Mouse (Mus musculus) stomach, embryonic 14.5 days (tissue): ENCODE measurements around the gene Tfap2d. TPM values are rescaled to one million over a fixed set of nuclear protein-coding genes. Genes with fewer than 3 reads are reported as not detected.

ENCODE experiments used
- ATAC-seq: fragments of 200-750 bp; cut with Nextera tagmentation; 2 replicates; pipeline ENCODE4 v1.8.0; 2017; ENCODE audit warnings: low read depth, moderate TSS enrichment; ENCODE audit not compliant: insufficient number of reproducible peaks, insufficient read depth, low FRiP score
- H3K27ac ChIP-seq: fragments of 300-500 bp; sonication (generic); 2 replicates; pipeline ENCODE4 v1.5.1; 2014; ENCODE audit warnings: mild to moderate bottlenecking, low read length, moderate library complexity, mixed read lengths
- H3K27me3 ChIP-seq: fragments of 300-500 bp; sonication (generic); 2 replicates; pipeline ENCODE4 v1.6.1; 2014; ENCODE audit warnings: low read length, control low read depth, mixed read lengths; ENCODE audit not compliant: control insufficient read depth, insufficient read depth
- H3K36me3 ChIP-seq: fragments of 300-500 bp; sonication (generic); 2 replicates; pipeline ENCODE4 v1.6.1; 2014; ENCODE audit warnings: mild to moderate bottlenecking, control low read depth, low read length, moderate library complexity, mixed read lengths; ENCODE audit not compliant: control insufficient read depth, insufficient read depth
- H3K4me1 ChIP-seq: fragments of 300-500 bp; sonication (generic); 2 replicates; pipeline ENCODE4 v1.6.1; 2014; ENCODE audit warnings: low read length, control low read depth, mixed read lengths; ENCODE audit not compliant: control insufficient read depth, insufficient read depth
- H3K4me2 ChIP-seq: fragments of 300-500 bp; sonication (generic); replicated peaks from 2 replicates; pipeline ENCODE4 v1.6.1; 2014; ENCODE audit warnings: low read depth, low read length, control low read depth
- H3K4me3 ChIP-seq: fragments of 300-500 bp; sonication (generic); 2 replicates; pipeline ENCODE4 v1.5.1; 2014; ENCODE audit warnings: low read depth, low read length, control low read depth
- H3K9ac ChIP-seq: fragments of 300-500 bp; sonication (generic); replicated peaks from 2 replicates; pipeline ENCODE4 v1.6.1; 2014; ENCODE audit warnings: low read depth, mild to moderate bottlenecking, control low read depth, low read length, moderate library complexity, mixed read lengths
- H3K9me3 ChIP-seq: fragments of 300-500 bp; sonication (generic); 2 replicates; pipeline ENCODE4 v1.6.1; 2016; ENCODE audit warnings: low read depth, low read length, control low read depth; ENCODE audit not compliant: control insufficient read depth
- WGBS: fragments of 180-500 bp; shearing (Covaris S2); extraction: QIAGEN DNeasy Blood & Tissue Kit; methylation state at CpG from one replicate; pipeline ENCODE4 v1.1.7; 2014; 5-methylcytosine and 5-hydroxymethylcytosine counted together
- polyA plus RNA-seq: library from polyadenylated mRNA; unstranded; fragments of >200 nt; fragmentation: Nextera tagmentation; extraction: Ambion mirVana; gene quantifications from 2 replicates; pipeline ENCODE4 v1.2.1, GENCODE M21; 2014

The Tfap2d gene
- polyA plus RNA-seq, 1 experiment from 2014 or later: not detected

- H3K4me1 ChIP-seq: 0 out of 2 replicates have a peak, but pooled peaks cover 2% of the 10 kb centered on the region
- H3K9me3 ChIP-seq: no peaks in the 10 kb centered on the region
- no peak overlapping the region for H3K4me2 ChIP-seq
- H3K4me3 ChIP-seq: no peak overlapping the region
- no peaks in the 10 kb centered on the region for H3K36me3 ChIP-seq
- H3K27ac ChIP-seq: no peak overlapping the region
- H3K27me3 ChIP-seq: peaks cover 33% of the 10 kb centered on the region
- no peak overlapping the region for H3K9ac ChIP-seq
- ATAC-seq: no peak
- 2% methylated on average over 4 of the region's 4 CpGs for WGBS
Observed at GRCm38 (mm10) chr1:19207611-19208010, 104.8 kb downstream of the Tfap2d start.

GRCm38 (mm10) chr1:19208641-19209358 lies 106.0 kb downstream of the Tfap2d start, which contains the start of gene Tfap2b:
Tfap2b (plus strand) TSS chr1:19208914.
- WGBS: 3% methylated on average over 26 of the region's 26 CpGs
- no peaks in the 10 kb centered on the region for H3K9me3 ChIP-seq
- no peak for ATAC-seq
- H3K27ac ChIP-seq: no peak within 1 kb of the TSS
- H3K4me2 ChIP-seq: peak within 1 kb of the TSS; percentile 29
- H3K4me3 ChIP-seq: peak within 1 kb of the TSS; percentile 7
- H3K36me3 ChIP-seq: no peaks in the 10 kb centered on the region
- peaks cover 38% of the 10 kb centered on the region for H3K27me3 ChIP-seq
- 0 out of 2 replicates have a peak, but pooled peaks cover 2% of the 10 kb centered on the region for H3K4me1 ChIP-seq
- H3K9ac ChIP-seq: no peak within 1 kb of the TSS

DNA sequence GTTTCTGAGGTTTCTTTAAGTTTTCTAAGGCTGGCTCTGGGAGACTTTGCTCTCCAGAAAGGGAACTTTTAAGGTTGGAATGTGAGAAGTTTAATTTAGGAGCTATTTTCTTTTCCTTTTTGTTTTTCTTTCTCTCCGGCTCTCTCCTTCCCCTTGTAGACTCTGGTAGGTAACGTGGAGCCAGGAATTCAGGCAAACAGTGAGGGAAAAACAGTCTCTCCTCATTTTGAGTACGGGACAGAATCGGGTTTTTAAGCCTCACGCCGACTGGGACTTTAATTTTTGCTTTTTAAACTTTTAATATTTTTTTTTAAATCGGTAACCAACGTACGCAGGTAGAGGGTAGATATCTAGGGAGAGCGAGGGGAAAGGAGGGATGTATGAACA lies 106.5 kb downstream of the Tfap2d start:
- peaks cover 44% of the 10 kb centered on the region for H3K27me3 ChIP-seq
- WGBS: 1% methylated on average over 10 of the region's 10 CpGs
- no peak for ATAC-seq
- no peak overlapping the region for H3K27ac ChIP-seq
- H3K4me2 ChIP-seq: no peak overlapping the region; the same call in 1 of the 2 replicates
- no peaks in the 10 kb centered on the region for H3K36me3 ChIP-seq
- H3K9ac ChIP-seq: no peak overlapping the region
- H3K4me3 ChIP-seq: peak overlapping the region; percentile 7; the same call in 1 of the 2 replicates
- H3K4me1 ChIP-seq: peaks cover 2% of the 10 kb centered on the region; the same call in 1 of the 2 replicates
- no peaks in the 10 kb centered on the region for H3K9me3 ChIP-seq

DNA sequence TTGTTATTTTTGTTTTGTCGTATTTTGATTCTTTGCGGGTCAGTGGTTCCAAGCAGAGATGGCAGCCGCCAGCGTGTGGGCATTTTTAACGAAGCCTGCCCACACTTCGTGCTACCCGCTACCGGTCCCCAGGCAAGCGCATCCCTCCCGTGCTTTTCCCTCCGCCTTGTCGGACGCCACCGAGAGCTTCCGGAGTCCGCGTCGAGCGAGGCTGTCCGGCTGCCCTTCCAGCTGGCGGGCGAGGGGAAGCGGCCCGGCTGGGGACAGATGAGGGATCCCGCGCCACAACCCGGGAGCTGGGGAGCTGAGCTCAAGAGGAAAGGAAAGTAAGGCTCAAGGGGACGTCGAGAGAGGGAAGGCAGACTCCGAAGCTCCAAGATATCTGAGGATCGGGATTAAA lies 107.0 kb downstream of the Tfap2d start:
- Histone ChIP-seq H3K4me1 (peaks cover 2% of the 10 kb centered on the region; the same call in 1 of the 2 replicates), H3K9me3 (no peaks in the 10 kb centered on the region), H3K4me3 (peak overlapping the region; percentile 7), H3K27me3 (peaks cover 47% of the 10 kb centered on the region), H3K9ac (no peak overlapping the region), H3K4me2 (peak overlapping the region; percentile 29), H3K27ac (no peak overlapping the region), H3K36me3 (no peaks in the 10 kb centered on the region)
- WGBS: under 1% methylated on average over 31 of the region's 31 CpGs
- no peak for ATAC-seq

- peaks cover 2% of the 10 kb centered on the region; the same call in 1 of the 2 replicates for H3K4me1 ChIP-seq
- H3K27ac ChIP-seq: no peak overlapping the region
- H3K4me2 ChIP-seq: peak overlapping the region; percentile 29
- no peaks in the 10 kb centered on the region for H3K9me3 ChIP-seq
- H3K9ac ChIP-seq: no peak overlapping the region
- H3K4me3 ChIP-seq: peak overlapping the region; percentile 7
- no peaks in the 10 kb centered on the region for H3K36me3 ChIP-seq
- H3K27me3 ChIP-seq: peaks cover 53% of the 10 kb centered on the region
- WGBS: 1% methylated on average over 30 of the region's 30 CpGs
- 0 out of 2 replicates have a peak, but pooled peaks have one; percentile 46 for ATAC-seq
Observed at GRCm38 (mm10) chr1:19210215-19211032, 107.6 kb downstream of the Tfap2d start.

DNA sequence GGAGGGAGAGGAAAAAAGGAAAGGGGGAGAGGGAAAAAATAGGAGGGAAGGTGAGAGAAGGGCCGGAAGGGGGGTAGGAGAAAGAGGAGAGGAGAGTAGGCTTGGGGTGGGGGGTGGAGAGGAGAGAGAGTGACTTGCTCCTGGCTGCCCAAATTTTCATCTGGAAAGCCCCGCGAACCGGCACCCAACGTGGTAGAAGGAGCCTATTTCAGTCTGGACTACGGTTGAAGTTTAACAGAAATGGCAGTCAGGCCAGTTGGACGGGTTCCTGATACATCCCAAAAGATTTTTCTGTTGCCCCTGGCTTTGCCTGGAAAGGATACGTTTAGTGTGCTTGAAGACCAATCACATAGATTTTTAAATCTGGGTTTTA lies 108.2 kb downstream of the Tfap2d start:
- no peak for ATAC-seq
- H3K4me3 ChIP-seq: no peak overlapping the region

GRCm38 (mm10) chr1:19211546-19212154 lies 108.8 kb downstream of the Tfap2d start:
- H3K9me3 ChIP-seq: no peaks in the 10 kb centered on the region
- H3K4me3 ChIP-seq: no peak overlapping the region
- H3K27me3 ChIP-seq: peaks cover 65% of the 10 kb centered on the region
- H3K4me2 ChIP-seq: no peak overlapping the region
- no peak for ATAC-seq
- no peaks in the 10 kb centered on the region for H3K36me3 ChIP-seq
- no peak overlapping the region for H3K9ac ChIP-seq
- peaks cover 2% of the 10 kb centered on the region; the same call in 1 of the 2 replicates for H3K4me1 ChIP-seq
- WGBS: under 1% methylated on average over 15 of the region's 15 CpGs
- H3K27ac ChIP-seq: no peak overlapping the region

More for the DNA sequence above, 108.2 kb downstream of the Tfap2d start:
- 2% methylated on average over 8 of the region's 8 CpGs for WGBS
- Histone ChIP-seq H3K36me3 (no peaks in the 10 kb centered on the region), H3K9ac (no peak overlapping the region), H3K4me1 (peaks cover 2% of the 10 kb centered on the region; the same call in 1 of the 2 replicates), H3K9me3 (no peaks in the 10 kb centered on the region), H3K27ac (no peak overlapping the region), H3K4me2 (no peak overlapping the region), H3K27me3 (peaks cover 58% of the 10 kb centered on the region)

GRCm38 (mm10) chr1:19212691-19213090 lies 109.9 kb downstream of the Tfap2d start:
- peaks cover 67% of the 10 kb centered on the region for H3K27me3 ChIP-seq
- ATAC-seq: no peak

More at GRCm38 (mm10) chr1:19212691-19213090, 109.9 kb downstream of the Tfap2d start:
- Histone ChIP-seq H3K4me1 (peaks cover 2% of the 10 kb centered on the region; the same call in 1 of the 2 replicates), H3K27ac (no peak overlapping the region), H3K4me2 (no peak overlapping the region), H3K9me3 (no peaks in the 10 kb centered on the region), H3K9ac (no peak overlapping the region), H3K4me3 (no peak overlapping the region), H3K36me3 (no peaks in the 10 kb centered on the region)
- WGBS: 3% methylated on average over 4 of the region's 4 CpGs
